Mouse (Mus musculus) ES-E14 (cell line): ENCODE results near the gene Sh2d4b.

Experiments used
- CHD2 ChIP-seq: IDR thresholded peaks from 2 replicates; pipeline ENCODE4 v1.6.1; 2014; ENCODE audit warnings: mild to moderate bottlenecking, low read depth, low read length, inconsistent platforms
- HCFC1 ChIP-seq: IDR thresholded peaks from 2 replicates; pipeline ENCODE4 v1.6.1; 2012; ENCODE audit warnings: low read length, inconsistent platforms, borderline replicate concordance; ENCODE audit not compliant: insufficient read depth
- MAFK ChIP-seq: IDR thresholded peaks from 2 replicates; pipeline ENCODE4 v1.6.1; 2014; ENCODE audit warnings: mild to moderate bottlenecking, low read depth, low read length, inconsistent platforms; ENCODE audit not compliant: insufficient read depth
- ZC3H11A ChIP-seq: IDR thresholded peaks from 2 replicates; pipeline ENCODE4 v1.6.1; 2012; ENCODE audit warnings: low read depth, mild to moderate bottlenecking, inconsistent platforms, low read length, borderline replicate concordance
- ZNF384 ChIP-seq: IDR thresholded peaks from 2 replicates; pipeline ENCODE4 v1.6.1; 2012; ENCODE audit warnings: low read depth, low read length, inconsistent platforms

- TF ChIP-seq MAFK, result no peak
- TF ChIP-seq ZNF384, result no peak
- TF ChIP-seq ZC3H11A, result peak; percentile 56; the same call in 1 of the 2 replicates
- no peak for TF ChIP-seq HCFC1
- TF ChIP-seq CHD2, result no peak
Observed at GRCm38 (mm10) chr14:40789110-40789509, 104.0 kb downstream of the Sh2d4b start.
